Mouse (Mus musculus) heart, adult 18-20 months (tissue): ENCODE measurements around the gene Susd1. TPM values are rescaled to one million over a fixed set of nuclear protein-coding genes. Genes with fewer than 3 reads are reported as not detected.

Experiments
- DNase-seq, 2 experiments: peaks; one replicate each; pipeline ENCODE4 v3.0.0; 2021 to 2022; ENCODE audit warnings: mixed read lengths in 1 of 2
- total RNA-seq, 2 experiments: library from RNA; stranded (reverse); gene quantifications; 2 replicates each; pipeline ENCODE4 v1.2.3; 2021

The Susd1 gene
- total RNA-seq, 2 experiments from 2014 or later: 0.95 to 1.4 TPM

GRCm38 (mm10) chr4:59337533-59337885 lies 100.9 kb downstream of the Susd1 start:
- DNase-seq: no peak

GRCm38 (mm10) chr4:59336846-59337532 lies 101.4 kb downstream of the Susd1 start:
- no peak for DNase-seq

- no peak for DNase-seq
Measured at GRCm38 (mm10) chr4:59336439-59336809, 102.0 kb downstream of the Susd1 start.

GRCm38 (mm10) chr4:59335616-59336438 lies 102.6 kb downstream of the Susd1 start:
- DNase-seq: peak; percentile 61

- no peak for DNase-seq
Measured at GRCm38 (mm10) chr4:59335101-59335500, 103.3 kb downstream of the Susd1 start.

GRCm38 (mm10) chr4:59334236-59334635 lies 104.2 kb downstream of the Susd1 start:
- no peak for DNase-seq

GRCm38 (mm10) chr4:59333424-59333895 lies 105.0 kb downstream of the Susd1 start:
- DNase-seq: no peak

GRCm38 (mm10) chr4:59332691-59333423 lies 105.6 kb downstream of the Susd1 start:
- DNase-seq: no peak

- DNase-seq: no peak
Measured at GRCm38 (mm10) chr4:59332089-59332488, 106.3 kb downstream of the Susd1 start.

- peak; percentile 83 to 93 for DNase-seq
Measured at GRCm38 (mm10) chr4:59331633-59332032, 106.8 kb downstream of the Susd1 start.

GRCm38 (mm10) chr4:59330961-59331604 lies 107.3 kb downstream of the Susd1 start:
- DNase-seq: no peak

GRCm38 (mm10) chr4:59329461-59330304 lies 108.8 kb downstream of the Susd1 start:
- DNase-seq: peak; percentile 67 to 75

GRCm38 (mm10) chr4:59328821-59329220 lies 109.6 kb downstream of the Susd1 start:
- no peak for DNase-seq

- no peak for DNase-seq
Measured at GRCm38 (mm10) chr4:59327986-59328385, 110.4 kb downstream of the Susd1 start.

GRCm38 (mm10) chr4:59326031-59326760 lies 112.2 kb downstream of the Susd1 start:
- DNase-seq: no peak

- DNase-seq: no peak
Measured at GRCm38 (mm10) chr4:59324317-59324716, 114.1 kb downstream of the Susd1 start.

- peak in 1 of 2 experiments; percentile 45 for DNase-seq
Measured at GRCm38 (mm10) chr4:59323231-59323651, 115.2 kb downstream of the Susd1 start.

GRCm38 (mm10) chr4:59322733-59323132 lies 115.7 kb downstream of the Susd1 start:
- peak in 1 of 2 experiments; percentile 5 for DNase-seq

- DNase-seq: no peak
Measured at GRCm38 (mm10) chr4:59322056-59322455, 116.4 kb downstream of the Susd1 start.
